Mouse (Mus musculus): ENCODE data around the gene Gps1. TPM values are rescaled to one million over a fixed set of nuclear protein-coding genes. Genes with fewer than 3 reads are reported as not detected.
A peak's percentile ranks its signal among the peaks of the same experiment; 100 is the strongest.

Gene Gps1
- total and polyA plus RNA-seq, 2 experiments from 2014 or later: 233 to 252 TPM

GRCm38 (mm10) chr11:120795756-120796613 is 11.9 kb downstream of the Gps1 start, which contains the start of gene Dus1l:
Dus1l (minus strand) TSS chr11:120796403.
- 2% methylated on average over 59 of the region's 59 CpGs for whole genome bisulfite sequencing
- Histone ChIP-seq H3K27me3 (ENCODE audit: insufficient read depth, low read length) (no peaks in the 10 kb centered on the region), H3K9ac (replicated peaks; ENCODE audit: low read length, poor library complexity, severe bottlenecking) (peak within 1 kb of the TSS; percentile 89), H3K4me3 (ENCODE audit: low read depth, low read length) (peak within 1 kb of the TSS; percentile 98), H3K4me1 (ENCODE audit: insufficient read depth, low read length) (peaks cover 7% of the 10 kb centered on the region), H3K4me2 (ENCODE audit: low read depth, low read length, poor library complexity, severe bottlenecking) (peak within 1 kb of the TSS; percentile 96), H3K27ac (ENCODE audit: low read depth, low read length) (peak within 1 kb of the TSS; percentile 80), H3K36me3 (ENCODE audit: insufficient read depth, low read length) (peaks cover 26% of the 10 kb centered on the region), H3K9me3 (ENCODE audit: low read length) (no peaks in the 10 kb centered on the region)
- DNase-seq (ENCODE audit: low spot score) (peak; percentile 97), ATAC-seq (ENCODE audit: low FRiP score) (peak; percentile 88)
- TF ChIP-seq CTCF (IDR thresholded peaks at IDR 0.05): no peak

- Histone ChIP-seq H3K9ac (replicated peaks; ENCODE audit: low read length, poor library complexity, severe bottlenecking) (peak overlapping the region; percentile 46), H3K4me1 (ENCODE audit: insufficient read depth, low read length) (peaks cover 7% of the 10 kb centered on the region), H3K27ac (ENCODE audit: low read depth, low read length) (peak overlapping the region; percentile 80), H3K9me3 (ENCODE audit: low read length) (no peaks in the 10 kb centered on the region), H3K36me3 (ENCODE audit: insufficient read depth, low read length) (peaks cover 20% of the 10 kb centered on the region), H3K4me3 (ENCODE audit: low read depth, low read length) (peak overlapping the region; percentile 98), H3K27me3 (ENCODE audit: insufficient read depth, low read length) (no peaks in the 10 kb centered on the region), H3K4me2 (ENCODE audit: low read depth, low read length, poor library complexity, severe bottlenecking) (peak overlapping the region; percentile 96)
- DNase-seq (ENCODE audit: low spot score) (no peak), ATAC-seq (ENCODE audit: low FRiP score) (no peak; the same call in 1 of the 2 replicates)
- TF ChIP-seq CTCF (IDR thresholded peaks at IDR 0.05): no peak
- WGBS: 17% methylated on average over 8 of the region's 8 CpGs
Measured at GRCm38 (mm10) chr11:120796614-120796946, 12.5 kb downstream of the Gps1 start.

- H3K4me2 ChIP-seq (ENCODE audit: low read depth, low read length, poor library complexity, severe bottlenecking): no peak overlapping the region
- H3K27me3 ChIP-seq (ENCODE audit: insufficient read depth, low read length): no peaks in the 10 kb centered on the region
- DNase-seq (ENCODE audit: low spot score) (no peak), ATAC-seq (ENCODE audit: low FRiP score) (no peak)
- TF ChIP-seq CTCF (IDR thresholded peaks at IDR 0.05): no peak
- H3K4me1 ChIP-seq (ENCODE audit: insufficient read depth, low read length): peaks cover 7% of the 10 kb centered on the region
- H3K36me3 ChIP-seq (ENCODE audit: insufficient read depth, low read length): peaks cover 5% of the 10 kb centered on the region; the same call in 1 of the 2 replicates
- no peak overlapping the region for H3K9ac ChIP-seq (replicated peaks; ENCODE audit: low read length, poor library complexity, severe bottlenecking)
- WGBS: 89% methylated on average over 3 of the region's 3 CpGs
- no peak overlapping the region for H3K4me3 ChIP-seq (ENCODE audit: low read depth, low read length)
- no peaks in the 10 kb centered on the region for H3K9me3 ChIP-seq (ENCODE audit: low read length)
- H3K27ac ChIP-seq (ENCODE audit: low read depth, low read length): no peak overlapping the region
Measured at GRCm38 (mm10) chr11:120798244-120798643, 14.2 kb downstream of the Gps1 start.

GRCm38 (mm10) chr11:120799316-120799890 is 15.3 kb downstream of the Gps1 start:
- H3K27me3 ChIP-seq (ENCODE audit: insufficient read depth, low read length): no peaks in the 10 kb centered on the region
- H3K36me3 ChIP-seq (ENCODE audit: insufficient read depth, low read length): peaks cover under 1% of the 10 kb centered on the region; the same call in 1 of the 2 replicates
- WGBS: 83% methylated on average over 6 of the region's 6 CpGs
- peaks cover 7% of the 10 kb centered on the region for H3K4me1 ChIP-seq (ENCODE audit: insufficient read depth, low read length)
- H3K9ac ChIP-seq (replicated peaks; ENCODE audit: low read length, poor library complexity, severe bottlenecking): no peak overlapping the region
- no peaks in the 10 kb centered on the region for H3K9me3 ChIP-seq (ENCODE audit: low read length)
- no peak for TF ChIP-seq CTCF (IDR thresholded peaks at IDR 0.05)
- no peak overlapping the region for H3K4me2 ChIP-seq (ENCODE audit: low read depth, low read length, poor library complexity, severe bottlenecking)
- no peak for DNase-seq (ENCODE audit: low spot score)
- no peak overlapping the region for H3K27ac ChIP-seq (ENCODE audit: low read depth, low read length)
- no peak overlapping the region for H3K4me3 ChIP-seq (ENCODE audit: low read depth, low read length)
- ATAC-seq (ENCODE audit: low FRiP score): no peak

GRCm38 (mm10) chr11:120800061-120800904 is 16.2 kb downstream of the Gps1 start:
- no peak overlapping the region for H3K9ac ChIP-seq (replicated peaks; ENCODE audit: low read length, poor library complexity, severe bottlenecking)
- H3K27me3 ChIP-seq (ENCODE audit: insufficient read depth, low read length): no peaks in the 10 kb centered on the region
- peak overlapping the region; percentile 1; the same call in 1 of the 2 replicates for H3K27ac ChIP-seq (ENCODE audit: low read depth, low read length)
- DNase-seq (ENCODE audit: low spot score): peak; percentile 90
- H3K9me3 ChIP-seq (ENCODE audit: low read length): no peaks in the 10 kb centered on the region
- 13% methylated on average over 10 of the region's 10 CpGs for WGBS
- H3K4me2 ChIP-seq (ENCODE audit: low read depth, low read length, poor library complexity, severe bottlenecking): no peak overlapping the region
- ATAC-seq (ENCODE audit: low FRiP score): 0 out of 2 replicates have a peak, but pooled peaks have one; percentile 46
- H3K4me3 ChIP-seq (ENCODE audit: low read depth, low read length): no peak overlapping the region
- peaks cover 4% of the 10 kb centered on the region for H3K4me1 ChIP-seq (ENCODE audit: insufficient read depth, low read length)
- H3K36me3 ChIP-seq (ENCODE audit: insufficient read depth, low read length): peaks cover 2% of the 10 kb centered on the region; the same call in 1 of the 2 replicates
- TF ChIP-seq CTCF (IDR thresholded peaks at IDR 0.05): peak; percentile 92
